Mouse (Mus musculus) forebrain, postnatal 0 days (tissue): ENCODE measurements around the gene Elmo2. TPM values are rescaled to one million over a fixed set of nuclear protein-coding genes. Genes with fewer than 3 reads are reported as not detected.

Source experiments
- ATAC-seq: fragments of 200-750 bp; cut with Nextera tagmentation; 2 replicates; pipeline ENCODE4 v1.8.0; 2017; ENCODE audit warnings: mild to moderate bottlenecking, moderate library complexity
- DNase-seq: peaks from one replicate; pipeline ENCODE4 v3.0.0-alpha.2; 2015
- H3K27ac ChIP-seq: fragments of 300-500 bp; sonication (generic); 2 replicates; pipeline ENCODE4 v1.5.1; 2014; ENCODE audit warnings: low read depth, mild to moderate bottlenecking, antibody characterized with exemption, low read length, moderate library complexity, mixed read lengths
- H3K27me3 ChIP-seq: fragments of 300-500 bp; sonication (generic); 2 replicates; pipeline ENCODE4 v1.6.1; 2014; ENCODE audit warnings: mild to moderate bottlenecking, low read length, mixed read lengths; ENCODE audit not compliant: insufficient read depth
- H3K36me3 ChIP-seq: fragments of 300-500 bp; sonication (generic); 2 replicates; pipeline ENCODE4 v1.6.1; 2014; ENCODE audit warnings: mild to moderate bottlenecking, moderate library complexity; ENCODE audit not compliant: insufficient read depth
- H3K4me1 ChIP-seq: fragments of 300-500 bp; sonication (generic); 2 replicates; pipeline ENCODE4 v1.6.1; 2014; ENCODE audit warnings: antibody characterized with exemption; ENCODE audit not compliant: insufficient read depth
- H3K4me2 ChIP-seq: fragments of 300-500 bp; sonication (generic); 2 replicates; pipeline ENCODE4 v1.6.1; 2014; ENCODE audit warnings: low read depth, mild to moderate bottlenecking, moderate library complexity
- H3K4me3 ChIP-seq: fragments of 300-500 bp; sonication (generic); 2 replicates; pipeline ENCODE4 v1.5.1; 2014; ENCODE audit warnings: low read depth, low read length, mixed read lengths
- H3K9ac ChIP-seq: fragments of 300-500 bp; sonication (generic); 2 replicates; pipeline ENCODE4 v1.6.1; 2014; ENCODE audit warnings: mild to moderate bottlenecking
- H3K9me3 ChIP-seq: fragments of 300-500 bp; sonication (generic); 2 replicates; pipeline ENCODE4 v1.6.1; 2016; ENCODE audit warnings: low read length
- CTCF ChIP-seq: sonication (generic); IDR thresholded peaks from 2 replicates; pipeline ENCODE4 v1.5.1; 2016; ENCODE audit warnings: antibody characterized with exemption, control low read depth, low read depth
- WGBS: fragments of 180-500 bp; shearing (Covaris S2); extraction: QIAGEN DNeasy Blood & Tissue Kit; methylation state at CpG from one replicate; pipeline ENCODE4 v1.1.7; 2014; 5-methylcytosine and 5-hydroxymethylcytosine counted together
- polyA plus RNA-seq: library from polyadenylated mRNA; unstranded; fragments of >200 nt; fragmentation: Nextera tagmentation; extraction: Ambion mirVana; gene quantifications from 2 replicates; pipeline ENCODE4 v1.2.1, GENCODE M21; 2015
- total RNA-seq: library from RNA; depleted of rRNA; stranded (reverse); fragments of >200 nt; gene quantifications from 2 replicates; pipeline ENCODE4 v1.2.3, GENCODE M21; 2014

Gene Elmo2
- total and polyA plus RNA-seq, 2 experiments from 2014 or later, result 78.8 to 84.5 TPM

GRCm38 (mm10) chr2:165277188-165277740, 49.0 kb downstream of the Elmo2 start:
- WGBS, result 87% methylated on average over 5 of the region's 5 CpGs

GRCm38 (mm10) chr2:165275824-165276223, 50.5 kb downstream of the Elmo2 start:
- no peaks in the 10 kb centered on the region for H3K9me3 ChIP-seq
- H3K36me3 ChIP-seq, result peaks cover 21% of the 10 kb centered on the region
- no peak overlapping the region for H3K4me3 ChIP-seq
- DNase-seq (peak; percentile 87), ATAC-seq (peak; percentile 86)
- TF ChIP-seq CTCF, result peak; percentile 95
- H3K27me3 ChIP-seq, result no peaks in the 10 kb centered on the region
- H3K4me1 ChIP-seq, result peaks cover 17% of the 10 kb centered on the region; the same call in 1 of the 2 replicates
- 8% methylated on average over 8 of the region's 8 CpGs for WGBS
- H3K4me2 ChIP-seq, result no peak overlapping the region
- H3K27ac ChIP-seq, result peak overlapping the region; percentile 45; the same call in 1 of the 2 replicates
- H3K9ac ChIP-seq, result no peak overlapping the region

More at GRCm38 (mm10) chr2:165277188-165277740, 49.0 kb downstream of the Elmo2 start:
- ATAC-seq (no peak), DNase-seq (no peak)
- H3K27ac ChIP-seq, result no peak overlapping the region
- H3K4me2 ChIP-seq, result no peak overlapping the region
- no peak overlapping the region for H3K9ac ChIP-seq
- H3K9me3 ChIP-seq, result no peaks in the 10 kb centered on the region
- no peak overlapping the region for H3K4me3 ChIP-seq
- H3K4me1 ChIP-seq, result peaks cover 17% of the 10 kb centered on the region; the same call in 1 of the 2 replicates
- peaks cover 29% of the 10 kb centered on the region for H3K36me3 ChIP-seq
- TF ChIP-seq CTCF, result no peak
- H3K27me3 ChIP-seq, result no peaks in the 10 kb centered on the region

DNA sequence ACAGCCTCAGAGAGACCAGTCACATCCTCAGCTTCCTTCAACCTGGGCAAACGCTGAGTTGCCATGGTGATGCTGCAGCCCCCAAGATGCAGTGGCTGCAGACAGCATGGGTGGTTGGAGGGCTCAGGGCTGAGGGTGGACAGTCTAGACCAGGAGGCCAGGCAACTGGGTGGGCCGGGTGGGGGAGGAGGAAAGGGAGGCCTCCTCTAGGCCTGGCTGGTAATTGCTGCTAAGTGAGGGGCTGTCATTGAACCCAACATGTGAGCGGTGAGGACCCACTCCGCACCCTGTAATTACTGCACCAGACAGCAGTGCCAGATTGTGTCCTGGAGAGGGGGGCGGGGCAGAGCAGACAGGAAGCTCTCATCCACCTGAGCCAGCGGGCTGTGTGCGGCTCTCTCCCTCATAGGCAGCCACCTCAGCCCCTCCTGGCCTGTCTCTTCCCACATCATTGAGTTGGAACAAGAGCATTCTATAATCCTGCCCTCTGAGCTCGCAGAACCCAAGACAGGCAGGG, 51.1 kb downstream of the Elmo2 start:
- Histone ChIP-seq H3K9ac (no peak overlapping the region), H3K27ac (peak overlapping the region; percentile 45), H3K4me1 (peaks cover 17% of the 10 kb centered on the region; the same call in 1 of the 2 replicates), H3K9me3 (no peaks in the 10 kb centered on the region), H3K4me2 (no peak overlapping the region), H3K4me3 (no peak overlapping the region), H3K36me3 (peaks cover 19% of the 10 kb centered on the region), H3K27me3 (no peaks in the 10 kb centered on the region)
- no peak for TF ChIP-seq CTCF
- WGBS, result 24% methylated on average over 8 of the region's 8 CpGs
- ATAC-seq (peak; percentile 68), DNase-seq (no peak)

GRCm38 (mm10) chr2:165273589-165273988, 52.7 kb downstream of the Elmo2 start:
- no peaks in the 10 kb centered on the region for H3K27me3 ChIP-seq
- H3K27ac ChIP-seq, result no peak overlapping the region
- peaks cover 17% of the 10 kb centered on the region; the same call in 1 of the 2 replicates for H3K4me1 ChIP-seq
- DNase-seq (peak; percentile 21), ATAC-seq (no peak)
- no peak overlapping the region for H3K4me2 ChIP-seq
- H3K9me3 ChIP-seq, result no peaks in the 10 kb centered on the region
- no peak for TF ChIP-seq CTCF
- peaks cover 16% of the 10 kb centered on the region for H3K36me3 ChIP-seq
- WGBS, result 38% methylated on average over 4 of the region's 4 CpGs
- no peak overlapping the region for H3K9ac ChIP-seq
- H3K4me3 ChIP-seq, result no peak overlapping the region

- no peak for ATAC-seq
- H3K9me3 ChIP-seq, result no peaks in the 10 kb centered on the region
- no peak for TF ChIP-seq CTCF
- H3K4me2 ChIP-seq, result no peak overlapping the region
- 0 out of 2 replicates have a peak, but pooled peaks cover under 1% of the 10 kb centered on the region for H3K36me3 ChIP-seq
- H3K27me3 ChIP-seq, result no peaks in the 10 kb centered on the region
- 7% methylated on average over 8 of the region's 8 CpGs for WGBS
- no peak overlapping the region for H3K9ac ChIP-seq
- H3K27ac ChIP-seq, result no peak overlapping the region
- no peak for DNase-seq
- no peak overlapping the region for H3K4me3 ChIP-seq
- peaks cover 26% of the 10 kb centered on the region for H3K4me1 ChIP-seq
Measured at GRCm38 (mm10) chr2:165271326-165271725, 55.0 kb downstream of the Elmo2 start.

DNA sequence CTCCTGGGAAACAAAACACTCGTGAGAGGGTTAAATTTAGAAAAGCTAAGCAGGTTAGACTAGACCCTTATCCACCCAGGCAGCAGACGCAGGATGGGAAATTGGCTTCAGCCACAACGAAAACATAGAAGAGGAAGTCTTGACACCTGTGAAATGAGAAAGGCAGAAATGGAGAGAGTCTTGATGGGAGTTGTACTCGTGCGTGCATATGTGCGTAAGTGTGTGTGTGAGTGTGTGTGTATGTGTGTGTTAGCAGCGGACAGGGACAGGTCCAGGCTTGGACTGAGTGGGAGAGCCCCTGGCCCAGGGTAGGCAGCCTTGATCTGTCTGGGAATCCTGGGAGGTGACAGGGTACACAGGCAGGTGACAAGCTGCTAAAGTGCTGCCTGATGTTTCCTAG, 55.4 kb downstream of the Elmo2 start:
- H3K4me1 ChIP-seq, result peaks cover 30% of the 10 kb centered on the region
- ATAC-seq (no peak), DNase-seq (no peak)
- no peak overlapping the region for H3K4me3 ChIP-seq
- WGBS, result 45% methylated on average over 7 of the region's 7 CpGs
- H3K27me3 ChIP-seq, result no peaks in the 10 kb centered on the region
- no peak overlapping the region for H3K27ac ChIP-seq
- no peak overlapping the region for H3K4me2 ChIP-seq
- H3K9me3 ChIP-seq, result no peaks in the 10 kb centered on the region
- TF ChIP-seq CTCF, result no peak
- H3K36me3 ChIP-seq, result no peaks in the 10 kb centered on the region
- no peak overlapping the region for H3K9ac ChIP-seq

DNA sequence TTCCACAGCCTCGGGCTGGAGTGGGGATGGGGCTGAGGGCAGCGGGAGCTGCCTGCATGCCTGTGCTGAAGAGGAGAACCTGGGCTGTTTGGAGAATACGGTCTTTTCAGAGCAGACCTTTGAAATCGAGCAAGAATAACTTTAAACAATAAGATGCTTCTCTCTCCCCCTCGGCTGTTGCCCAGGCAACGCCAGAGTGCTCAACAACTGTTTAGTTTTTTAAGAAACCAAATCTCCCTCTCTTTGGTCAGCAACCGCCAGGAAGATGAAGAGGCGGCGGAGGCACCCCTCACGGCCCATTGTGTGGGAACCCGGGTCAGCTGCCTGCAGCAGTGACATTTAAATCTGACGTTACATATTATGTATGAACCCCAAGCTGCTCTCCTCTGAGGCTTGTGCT, 59.5 kb downstream of the Elmo2 start:
- H3K36me3 ChIP-seq, result no peaks in the 10 kb centered on the region
- DNase-seq, result peak; percentile 56
- no peak overlapping the region for H3K4me3 ChIP-seq
- no peak for TF ChIP-seq CTCF
- no peaks in the 10 kb centered on the region; the same call in 1 of the 2 replicates for H3K27me3 ChIP-seq
- H3K4me1 ChIP-seq, result peaks cover 25% of the 10 kb centered on the region
- no peak overlapping the region for H3K27ac ChIP-seq
- 0 out of 2 replicates have a peak overlapping the region, but pooled peaks have one; percentile 18 for H3K9ac ChIP-seq
- H3K4me2 ChIP-seq, result peak overlapping the region; percentile 19; the same call in 1 of the 2 replicates
- no peaks in the 10 kb centered on the region for H3K9me3 ChIP-seq
- WGBS, result 3% methylated on average over 12 of the region's 12 CpGs
- peak; percentile 44 for ATAC-seq
